Mouse (Mus musculus) layer of hippocampus, adult 6 months (tissue): ENCODE measurements around the gene Cep290. TPM values are rescaled to one million over a fixed set of nuclear protein-coding genes. Genes with fewer than 3 reads are reported as not detected.

Source experiments
- long read RNA-seq, 2 experiments: library from polyadenylated mRNA; unstranded; transcript quantifications; one replicate each; pipeline ENCODE4 v2.0.0; 2019 to 2020
- polyA plus RNA-seq: library from polyadenylated mRNA; unstranded; fragments of <200 nt; fragmentation: Nextera tagmentation; gene quantifications from 2 replicates; pipeline ENCODE4 v1.2.3, GENCODE M21; 2021

Cep290 gene
- polyA plus RNA-seq = 3.3 and 4.0 TPM in 2 replicates
- long read RNA-seq, experiment 1, partial matches to known transcripts = 10 of 15 reads
- long read RNA-seq, experiment 1, other reads (novel, unspliced or antisense) = 5 of 15 reads
- long read RNA-seq, experiment 2, partial matches to known transcripts = 17 of 30 reads
- long read RNA-seq, experiment 2, other reads (novel, unspliced or antisense) = 13 of 30 reads

DNA sequence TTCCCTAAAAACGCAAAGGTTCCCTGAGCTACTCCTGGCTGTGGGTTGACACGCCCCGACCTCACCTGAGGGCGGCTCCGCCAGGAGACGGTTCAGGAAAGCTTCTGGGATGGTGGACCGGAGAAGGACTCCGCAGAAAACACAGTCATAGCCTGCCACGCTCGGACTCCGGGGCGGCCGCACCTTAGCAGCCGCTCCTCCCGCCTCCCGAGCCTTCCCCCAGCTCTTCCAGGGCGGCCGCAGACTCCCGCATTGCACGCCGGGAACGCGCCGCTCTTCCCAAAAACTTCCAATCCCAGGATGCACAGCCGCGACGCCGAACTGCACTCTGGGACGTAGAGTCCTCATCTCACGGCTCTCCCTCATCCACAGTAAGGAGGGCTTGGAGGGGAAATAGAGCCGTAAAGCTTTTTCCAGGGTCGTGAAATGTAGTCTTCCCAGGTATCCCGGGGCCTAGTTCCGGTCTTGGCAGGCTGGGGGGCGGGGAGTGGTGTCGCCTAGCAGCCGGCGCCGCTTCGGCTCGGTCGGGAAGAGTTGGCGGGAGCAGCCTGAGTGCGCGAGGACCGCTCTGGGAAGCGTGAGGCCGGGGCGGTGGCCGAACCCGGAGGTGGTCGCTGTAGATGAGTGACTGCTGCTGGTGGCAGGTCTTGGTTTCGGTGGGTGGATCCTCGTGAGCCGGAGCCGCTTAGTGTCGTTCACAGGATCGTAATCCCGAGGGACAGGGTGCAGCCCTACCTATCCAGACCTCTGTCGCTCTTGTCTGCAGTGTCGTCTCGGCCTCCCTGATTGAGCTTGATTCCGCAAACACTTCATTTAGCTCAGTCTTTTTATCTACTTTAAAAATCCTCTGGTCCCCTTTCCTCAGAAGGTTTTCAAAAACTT, at the start of gene Cep290, which contains the start of gene Tmtc3:
Cep290 (plus strand) TSS at position 462 of the 882 bp plus-strand sequence.
Tmtc3 (minus strand) TSS at position 254 of the 882 bp plus-strand sequence.

DNA sequence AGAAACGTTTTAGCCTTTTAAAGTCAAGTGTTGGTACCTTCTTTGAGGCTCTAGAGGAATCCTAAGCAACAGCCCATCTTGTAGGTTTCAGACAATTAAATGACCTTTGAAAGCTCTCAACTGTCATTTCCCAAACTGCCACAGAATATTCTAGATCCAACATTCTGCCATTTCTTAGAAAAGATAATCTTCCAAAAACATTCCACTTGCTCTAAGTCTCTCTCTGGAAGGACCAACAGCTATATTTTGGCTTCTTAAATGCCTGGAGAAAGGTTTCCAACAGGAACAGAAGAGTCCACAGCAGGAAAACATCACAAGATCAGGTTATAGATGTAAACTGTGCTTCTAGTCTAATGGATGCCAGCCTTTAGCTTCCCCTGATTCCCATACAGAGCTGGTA, 103.0 kb downstream of the Cep290 start, which contains the start of the genes 4930430F08Rik and 1700017N19Rik:
4930430F08Rik (minus strand) TSS at position 101 of the 400 bp plus-strand sequence.
1700017N19Rik (plus strand) TSS at position 162 of the 400 bp plus-strand sequence.

Other genes with a start within 250 kb of the Cep290 start
- gene Gm4301, start 151.9 kb upstream of the Cep290 start, polyA plus RNA-seq = not detected in 2 replicates
- not detected in 2 replicates for gene Gm4302, start 146.7 kb upstream of the Cep290 start, polyA plus RNA-seq
- not detected in 2 replicates for gene Gm4303, start 141.6 kb upstream of the Cep290 start, polyA plus RNA-seq
- gene Gm4305, start 136.5 kb upstream of the Cep290 start, polyA plus RNA-seq = not detected in 2 replicates
- gene Gm4307, start 126.2 kb upstream of the Cep290 start, polyA plus RNA-seq = not detected in 2 replicates
- gene Gm4312, start 105.0 kb upstream of the Cep290 start, polyA plus RNA-seq = not detected in 2 replicates
- 5.2 and 7.5 TPM in 2 replicates for gene Tmtc3, start 208 bp upstream of the Cep290 start, polyA plus RNA-seq
- 16.8 and 20.6 TPM in 2 replicates for gene 4930430F08Rik, start 102.9 kb downstream of the Cep290 start, polyA plus RNA-seq
- gene 1700017N19Rik, start 102.9 kb downstream of the Cep290 start, polyA plus RNA-seq = not detected in 2 replicates